Mouse (Mus musculus) left cerebral cortex, adult 18-20 months (tissue): ENCODE data around the gene Mad1l1. TPM values are rescaled to one million over a fixed set of nuclear protein-coding genes. Genes with fewer than 3 reads are reported as not detected.
A peak's percentile ranks its signal among the peaks of the same experiment; 100 is the strongest.

Experiments
- DNase-seq, 2 experiments: peaks; one replicate each; pipeline ENCODE4 v3.0.0; 2021 to 2022; ENCODE audit warnings: low spot score in 2 of 2, mixed read lengths in 1 of 2
- total RNA-seq, 2 experiments: library from RNA; stranded (reverse); gene quantifications; 2 replicates each; pipeline ENCODE4 v1.2.3; 2021

The Mad1l1 gene
- total RNA-seq, 2 experiments from 2014 or later, result 14.3 to 19.3 TPM

GRCm38 (mm10) chr5:140149298-140149697 lies 172.1 kb downstream of the Mad1l1 start:
- DNase-seq, result peak; percentile 56 to 74

DNA sequence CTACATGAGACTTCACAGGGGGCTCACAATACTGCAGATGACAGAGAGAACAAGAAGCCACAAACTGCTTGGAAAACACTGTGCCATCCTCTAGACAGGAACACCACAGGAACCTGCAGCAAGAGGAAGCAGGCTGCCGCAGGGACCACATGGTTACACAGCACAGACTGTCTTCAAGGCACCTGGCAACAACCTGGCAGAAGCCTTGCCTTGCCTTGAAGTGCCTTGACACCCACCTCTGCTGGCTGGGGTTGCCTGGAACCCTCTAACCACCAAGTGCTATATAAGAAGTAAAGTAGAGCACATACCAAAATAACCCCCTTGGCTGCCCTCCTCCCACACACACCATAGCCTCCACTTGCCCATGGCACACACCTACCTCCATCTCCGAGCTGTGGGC lies 177.8 kb downstream of the Mad1l1 start:
- no peak for DNase-seq

GRCm38 (mm10) chr5:140141336-140141735 lies 180.0 kb downstream of the Mad1l1 start:
- no peak for DNase-seq

DNA sequence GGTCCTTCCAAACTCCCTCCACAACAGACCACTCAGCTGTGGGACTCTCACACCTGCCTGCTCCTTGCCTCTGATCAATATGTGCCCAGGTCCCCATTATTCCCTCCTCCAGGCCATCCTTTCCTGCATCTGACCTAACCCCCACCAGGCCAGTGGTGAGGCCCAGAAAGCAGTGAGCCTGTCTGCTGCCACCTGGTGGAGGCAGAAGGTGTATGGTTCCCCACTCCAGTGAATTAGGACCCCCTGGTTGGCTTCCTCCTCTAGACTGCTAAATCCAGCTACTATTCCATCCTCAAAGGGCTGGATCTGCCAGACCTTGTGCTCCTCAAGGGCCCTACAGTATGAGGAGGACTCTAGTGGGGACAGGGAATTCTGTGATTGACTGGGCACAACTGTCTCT lies 181.1 kb downstream of the Mad1l1 start:
- DNase-seq, result peak; percentile 45 to 67

DNA sequence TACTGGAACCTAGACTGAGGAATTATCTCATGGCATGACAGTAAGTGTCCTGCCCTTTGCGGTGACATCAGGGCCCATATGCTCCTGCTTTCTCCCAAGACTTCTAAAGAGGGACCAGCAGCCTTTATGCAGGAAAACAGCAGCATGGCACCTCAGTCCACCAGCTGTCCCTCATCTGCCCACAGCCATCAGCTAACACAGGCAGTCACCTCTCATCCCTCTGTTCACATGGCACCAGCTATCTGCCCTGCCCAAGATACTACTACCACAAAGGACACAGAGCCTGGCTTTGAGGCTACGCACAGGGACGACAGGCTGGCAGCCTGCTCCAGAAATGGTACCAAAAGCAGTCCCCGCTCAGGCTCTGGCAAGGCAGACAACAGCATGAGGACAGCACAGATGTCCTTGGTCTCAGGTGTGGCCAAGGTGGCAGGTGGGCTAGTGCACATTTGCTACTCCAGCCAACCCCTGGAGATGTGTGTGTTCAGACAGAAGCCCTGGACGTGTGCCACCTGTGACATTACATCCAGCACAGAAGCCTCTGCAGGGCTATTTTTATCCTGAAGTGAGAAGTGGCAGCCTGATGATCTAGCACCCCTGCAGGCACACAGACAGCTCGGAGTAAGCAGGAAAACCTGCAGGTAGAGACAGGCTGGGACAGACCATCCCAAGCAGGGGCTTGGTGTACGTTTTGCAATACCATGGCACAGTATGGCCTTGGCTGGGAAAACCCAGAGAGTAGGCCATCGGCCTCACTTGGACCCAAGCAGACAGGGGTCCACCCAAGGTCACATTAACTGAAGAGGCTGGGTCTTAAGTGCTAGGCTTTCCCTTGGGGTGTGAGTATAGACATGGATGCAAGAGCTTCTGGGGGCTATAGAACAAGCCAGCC lies 185.4 kb downstream of the Mad1l1 start:
- peak in 1 of 2 experiments; percentile 10 for DNase-seq

DNA sequence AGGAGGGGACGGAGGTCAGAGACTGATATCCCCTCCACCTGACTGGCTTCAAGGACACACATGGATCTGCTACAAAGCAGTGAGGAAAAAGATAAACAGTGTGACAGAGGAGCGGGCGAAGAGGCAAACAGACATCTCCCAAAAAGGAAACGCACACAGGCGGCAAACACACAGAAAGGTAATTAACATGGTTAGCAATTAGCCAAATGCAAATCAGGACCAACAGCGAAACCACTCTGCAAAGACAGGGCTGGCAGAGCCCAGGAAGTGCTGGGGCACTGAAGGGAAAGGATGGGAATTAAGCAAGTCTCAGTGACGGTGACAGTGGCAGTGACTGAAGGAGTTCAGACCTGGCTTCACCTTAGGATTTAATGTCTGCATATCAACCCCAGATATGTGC lies 187.3 kb downstream of the Mad1l1 start:
- no peak for DNase-seq

DNA sequence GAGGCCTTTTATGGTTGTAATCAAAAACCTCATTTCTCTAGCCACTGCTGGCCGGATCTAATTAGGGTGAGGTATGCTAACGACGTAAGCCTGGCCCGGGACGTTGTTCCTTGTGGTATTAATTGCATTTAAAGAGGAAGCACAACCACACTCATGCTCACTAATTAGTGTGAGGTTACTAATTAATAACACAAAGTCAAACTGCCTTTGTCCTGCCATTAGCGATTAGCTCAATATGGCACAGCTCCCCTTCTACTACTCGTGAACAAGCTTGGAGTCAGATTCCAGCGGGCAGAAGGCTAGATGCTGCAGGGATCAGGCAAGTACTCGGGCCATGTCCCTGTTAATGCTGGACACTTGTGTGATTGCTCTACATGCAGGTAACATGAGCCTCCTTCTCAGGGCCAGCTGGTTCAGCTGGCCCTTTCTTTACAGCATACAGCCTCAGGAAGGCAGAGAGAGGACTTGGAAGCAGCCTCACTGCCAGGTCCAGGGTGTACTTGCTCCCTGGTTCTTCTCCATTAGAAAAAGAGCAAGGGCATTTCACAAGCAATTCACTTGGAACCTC lies 192.9 kb downstream of the Mad1l1 start:
- DNase-seq, result no peak

DNA sequence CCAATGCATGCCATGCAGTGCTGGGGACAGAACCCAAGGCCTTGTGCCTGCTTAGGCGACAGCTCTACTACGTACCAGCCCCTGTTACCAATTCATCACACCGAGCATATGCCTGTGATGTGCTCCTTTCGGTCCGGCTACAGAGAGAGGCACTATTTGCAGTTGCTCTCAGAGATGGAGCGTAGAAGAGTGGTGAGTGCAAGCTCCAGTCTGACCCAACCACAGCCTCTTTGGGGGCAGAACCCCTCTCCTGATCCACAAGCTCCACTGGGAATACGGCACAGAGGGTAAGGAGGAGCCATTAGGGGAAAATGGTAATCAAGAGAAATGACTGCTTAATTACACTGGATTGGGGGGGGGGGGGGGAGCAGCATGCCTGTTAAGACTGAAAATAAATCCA lies 193.4 kb downstream of the Mad1l1 start:
- DNase-seq, result no peak

GRCm38 (mm10) chr5:140124626-140125025 lies 196.7 kb downstream of the Mad1l1 start:
- no peak for DNase-seq

- DNase-seq, result no peak
These were observed 197.5 kb downstream of the Mad1l1 start for GRCm38 (mm10) chr5:140123640-140124366.

DNA sequence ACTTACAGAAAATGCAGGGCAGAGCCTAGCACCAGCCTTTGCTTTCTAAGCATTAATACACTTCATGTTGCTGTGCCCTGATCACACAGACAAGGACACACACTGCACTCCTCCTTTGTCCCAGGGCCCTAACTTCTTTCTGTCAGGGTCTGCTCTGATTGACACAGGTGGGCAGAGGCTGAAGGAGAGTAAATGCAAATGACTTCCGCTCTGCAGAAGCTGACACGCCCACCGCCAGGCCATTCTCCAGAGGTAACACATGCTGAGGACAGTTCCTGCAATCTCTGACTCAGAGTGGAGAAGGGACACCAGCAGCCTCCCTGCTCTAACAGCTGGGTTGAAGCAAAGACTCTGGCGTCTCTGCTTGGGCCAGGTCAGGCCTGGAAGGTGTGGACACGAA lies 198.2 kb downstream of the Mad1l1 start:
- DNase-seq, result no peak

DNA sequence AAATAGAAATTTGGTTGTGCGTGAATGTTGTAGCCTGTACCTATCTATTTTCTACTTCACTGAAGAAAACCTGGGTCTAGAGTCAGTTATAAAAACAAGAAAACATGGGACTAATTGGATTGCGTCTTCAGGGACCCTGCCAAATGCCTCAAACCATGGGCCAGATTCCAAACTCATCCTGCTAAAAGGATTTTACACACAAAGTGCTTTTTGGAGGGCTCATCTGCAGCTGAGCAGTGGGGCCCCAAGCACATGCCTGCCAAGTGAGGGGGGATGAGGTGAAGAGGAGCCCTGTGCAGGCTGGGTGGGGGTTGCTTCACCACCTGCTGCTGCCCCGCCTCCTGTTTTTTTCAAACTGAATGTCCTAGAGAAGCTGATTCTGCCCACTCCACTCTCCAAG lies 199.4 kb downstream of the Mad1l1 start:
- no peak for DNase-seq

- no peak for DNase-seq
These were observed 202.4 kb downstream of the Mad1l1 start for GRCm38 (mm10) chr5:140118921-140119320.

- no peak for DNase-seq
These were observed 203.4 kb downstream of the Mad1l1 start for GRCm38 (mm10) chr5:140117968-140118367.

DNA sequence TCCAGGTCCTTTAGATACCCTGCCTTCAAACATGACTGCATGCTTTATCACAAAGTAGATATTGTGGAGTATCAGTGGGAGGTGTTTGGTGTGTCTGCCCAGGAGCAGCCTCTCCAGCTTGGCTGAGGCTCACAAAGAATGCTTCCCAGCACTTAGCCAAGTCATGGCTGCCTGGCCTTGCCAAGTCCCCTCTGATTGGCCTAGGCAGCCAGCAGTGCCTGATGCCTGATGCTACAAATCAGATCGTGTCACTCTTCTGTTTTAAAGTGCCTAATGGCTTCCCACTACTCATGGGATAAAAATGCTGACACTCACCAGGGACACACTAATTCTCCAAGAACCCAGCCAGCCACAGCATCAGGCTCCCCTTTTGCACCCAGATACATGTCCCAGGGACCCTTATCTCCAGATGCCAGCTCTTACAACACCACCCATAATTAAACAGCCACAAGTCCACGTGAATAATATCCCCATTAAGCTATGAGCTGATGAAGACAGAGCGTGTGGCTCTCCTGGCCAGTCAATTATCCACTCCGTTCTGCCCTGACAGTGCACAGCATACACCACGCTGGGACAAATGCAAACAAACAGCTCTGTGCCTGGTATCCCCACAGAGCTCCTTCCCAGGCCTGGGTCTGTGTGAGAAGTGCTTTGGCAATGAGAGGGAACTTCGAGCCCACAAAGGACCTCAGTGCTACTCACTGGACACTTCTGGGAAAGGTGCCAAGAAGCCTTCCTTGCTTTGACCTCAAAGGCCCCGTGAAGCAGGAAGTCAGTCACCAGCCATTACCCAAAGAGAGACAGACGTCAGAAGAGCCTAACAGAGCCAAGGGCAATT lies 205.7 kb downstream of the Mad1l1 start:
- peak in 1 of 2 experiments; percentile 16 for DNase-seq

- DNase-seq, result no peak
These were observed 206.8 kb downstream of the Mad1l1 start for GRCm38 (mm10) chr5:140114512-140115060.

- DNase-seq, result no peak
These were observed 208.1 kb downstream of the Mad1l1 start for GRCm38 (mm10) chr5:140113281-140113680.

DNA sequence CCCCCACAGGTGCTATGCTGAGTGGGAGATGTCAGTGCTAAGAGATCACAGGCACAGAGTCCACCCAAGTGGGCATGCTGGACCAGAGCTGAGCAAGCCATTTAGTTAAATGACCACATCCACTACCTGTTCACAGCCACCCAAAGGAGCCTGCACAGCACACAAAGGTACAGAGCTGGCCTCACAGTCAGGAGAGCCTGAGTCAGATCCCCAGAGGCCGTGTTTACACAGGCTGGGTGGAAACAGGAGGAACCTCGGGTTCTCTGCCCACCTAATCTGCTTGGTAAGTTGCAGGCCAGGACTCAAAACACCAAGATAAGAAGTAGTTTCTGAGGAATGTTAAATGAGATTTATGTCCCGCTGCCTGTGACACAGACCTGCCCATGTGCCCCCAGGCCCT lies 211.3 kb downstream of the Mad1l1 start:
- DNase-seq, result no peak

DNA sequence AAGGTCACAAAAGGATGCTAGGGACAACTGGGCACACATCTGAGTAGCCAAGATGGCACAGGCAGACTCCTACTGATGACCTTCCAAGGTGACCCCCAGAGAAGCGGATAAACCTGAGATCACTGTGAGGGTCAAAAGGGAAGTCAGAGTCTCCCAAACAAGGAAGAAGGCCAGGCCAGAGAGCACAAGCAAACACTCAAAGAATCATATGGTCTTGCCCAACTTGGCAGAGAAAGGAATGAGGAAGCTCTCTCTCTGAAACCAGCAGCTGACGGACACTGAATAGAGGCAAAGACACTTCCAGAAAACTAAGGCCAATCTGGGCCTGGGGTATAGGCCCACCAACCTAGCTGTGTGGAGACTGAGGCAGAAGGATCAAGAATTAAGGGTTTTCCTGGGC lies 213.4 kb downstream of the Mad1l1 start:
- no peak for DNase-seq

DNA sequence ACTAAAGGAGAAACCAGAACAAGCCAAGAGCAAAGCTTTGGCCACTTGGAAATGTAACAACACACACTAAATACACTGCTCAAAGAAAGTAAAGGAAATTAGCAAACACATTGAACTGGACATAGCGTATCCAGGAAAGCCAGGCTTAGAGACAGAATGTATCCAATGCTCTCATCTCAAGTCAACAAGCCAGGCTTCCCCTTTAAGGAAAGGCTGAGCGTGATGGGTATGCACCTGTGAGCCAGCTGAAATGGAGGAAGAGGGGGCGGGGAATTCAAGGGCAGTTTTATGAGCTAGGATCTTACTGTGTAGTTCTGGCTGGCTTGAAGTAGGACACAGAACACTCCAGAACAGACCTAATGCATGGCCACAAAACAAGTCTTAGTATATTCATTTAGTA lies 215.3 kb downstream of the Mad1l1 start:
- no peak for DNase-seq

- no peak for DNase-seq
These were observed 216.5 kb downstream of the Mad1l1 start for GRCm38 (mm10) chr5:140104891-140105290.
